Mouse (Mus musculus) B cell, adult (primary cell): ENCODE data around the gene Gm21992. TPM values are rescaled to one million over a fixed set of nuclear protein-coding genes. Genes with fewer than 3 reads are reported as not detected.

ENCODE experiments used
- total RNA-seq: library from RNA; stranded (reverse); gene quantifications from 4 replicates; pipeline ENCODE4 v1.2.4, GENCODE M21; 2023; ENCODE audit not compliant: inconsistent age

The Gm21992 gene
- 28.2 to 42.1 TPM (median 30.4 TPM) in 4 replicates for total RNA-seq

DNA sequence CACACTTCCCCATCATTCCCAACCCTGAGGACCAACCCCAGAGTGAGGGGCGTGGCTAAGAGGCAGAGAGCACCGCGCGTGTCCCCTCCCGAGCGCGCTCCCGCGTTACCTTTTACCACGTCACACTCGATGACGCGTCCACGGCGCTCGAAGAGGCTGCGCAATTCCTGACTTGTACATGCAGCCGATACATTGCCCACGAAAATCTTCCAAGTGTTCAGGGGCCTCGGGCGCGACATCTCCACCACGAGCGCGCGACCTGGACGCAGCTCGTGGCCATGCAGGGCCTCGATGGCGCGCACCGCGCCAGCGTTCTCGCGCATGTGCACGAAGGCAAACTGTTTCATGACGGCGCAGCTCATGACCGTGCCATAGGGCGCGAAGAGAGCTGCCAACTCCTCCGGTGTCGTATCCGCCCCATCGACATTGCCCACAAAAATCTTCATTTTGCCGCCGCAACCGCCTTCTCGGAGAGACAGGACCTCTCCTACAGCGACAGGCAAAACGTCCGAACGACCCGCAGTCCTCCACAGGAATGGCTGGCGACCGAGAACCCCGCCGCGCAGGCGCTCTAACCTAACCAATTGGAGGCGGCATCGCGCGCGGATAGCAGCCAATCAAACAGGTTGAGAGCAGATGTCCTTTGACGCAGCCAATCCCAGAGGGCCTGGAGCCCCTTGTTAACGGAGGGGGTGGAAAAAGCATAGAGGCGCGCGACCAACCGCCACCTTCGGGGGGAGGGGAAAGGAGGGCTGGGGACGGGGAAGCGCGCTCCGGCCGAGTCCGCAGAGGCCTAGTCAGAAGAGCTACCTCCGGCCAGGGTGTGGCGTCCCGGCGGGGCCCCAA is at the start of gene Gm21992, which contains the start of gene Rbm14:
TSS of gene Gm21992 (minus strand) at position 550 of the 846 bp plus-strand sequence.
TSS of gene Rbm14 (minus strand) at position 572 of the 846 bp plus-strand sequence.

DNA sequence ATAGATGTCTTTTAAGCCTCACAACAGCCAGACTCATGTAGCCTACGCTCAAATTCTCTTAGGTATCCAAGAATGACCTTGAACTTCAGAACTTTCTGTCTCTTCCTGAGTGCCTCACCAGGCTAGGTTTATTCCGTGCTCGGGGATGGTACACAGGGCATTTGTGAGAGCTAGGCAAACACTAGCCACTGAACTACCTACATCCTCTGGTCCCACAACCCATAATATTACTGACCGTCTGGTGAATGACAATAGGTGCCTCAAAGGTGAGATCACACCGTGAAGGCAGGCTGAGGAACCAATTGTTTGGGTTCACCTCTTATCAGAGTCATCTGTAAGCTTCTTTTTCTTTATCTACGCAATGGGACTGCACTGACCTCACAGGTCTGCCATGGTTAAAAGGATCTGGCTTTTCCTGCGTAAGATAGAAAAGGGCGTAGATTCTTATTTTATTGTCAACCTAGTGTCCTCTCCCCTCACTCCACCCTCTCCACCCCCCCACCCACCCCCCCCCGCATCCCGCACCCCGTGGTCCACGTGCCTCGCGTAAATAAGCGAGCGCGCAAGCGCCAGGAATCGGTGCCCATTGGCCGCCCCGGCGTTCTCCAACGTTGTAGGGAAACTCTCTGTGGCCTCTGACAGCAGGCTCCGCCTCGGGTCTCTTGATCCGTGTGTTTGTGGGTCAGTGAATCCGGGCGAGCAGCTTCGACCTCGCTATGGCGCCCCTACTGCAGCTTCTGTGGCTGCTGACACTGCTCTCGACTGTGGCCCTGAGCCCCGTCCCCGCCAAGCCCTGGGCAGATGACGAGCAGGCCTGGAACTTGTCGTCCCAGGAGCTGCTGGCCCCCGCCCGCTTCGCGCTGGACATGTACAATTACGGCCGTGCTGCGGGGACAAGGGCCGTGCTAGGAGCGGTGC is 43.4 kb upstream of the Gm21992 start, which contains the start of gene Ctsf:
TSS of gene Ctsf (plus strand) at position 579 of the 918 bp plus-strand sequence.

DNA sequence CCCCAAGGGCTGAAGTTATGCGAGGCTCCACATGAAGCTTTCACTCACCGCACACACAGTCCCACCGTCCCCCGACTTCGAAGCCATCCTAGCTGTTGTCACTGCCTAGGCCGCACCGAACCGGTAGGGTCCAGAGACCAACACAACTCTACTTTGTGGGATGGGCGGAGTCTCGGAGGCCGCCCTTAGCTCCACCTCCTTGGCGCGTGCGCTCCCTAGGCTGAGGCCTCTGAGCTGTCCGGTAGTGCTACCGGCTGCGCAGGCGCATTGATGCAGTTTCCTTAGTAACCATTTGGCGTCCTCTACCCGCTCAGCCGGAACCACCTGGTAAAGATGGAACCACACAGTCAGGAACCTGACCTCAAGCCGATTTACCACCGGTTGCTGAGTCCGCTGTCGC is 27.7 kb upstream of the Gm21992 start, which contains the start of the genes Ccs and Ccdc87:
TSS of gene Ccs (minus strand) at position 184 of the 400 bp plus-strand sequence.
TSS of gene Ccdc87 (plus strand) at position 218 of the 400 bp plus-strand sequence.

DNA sequence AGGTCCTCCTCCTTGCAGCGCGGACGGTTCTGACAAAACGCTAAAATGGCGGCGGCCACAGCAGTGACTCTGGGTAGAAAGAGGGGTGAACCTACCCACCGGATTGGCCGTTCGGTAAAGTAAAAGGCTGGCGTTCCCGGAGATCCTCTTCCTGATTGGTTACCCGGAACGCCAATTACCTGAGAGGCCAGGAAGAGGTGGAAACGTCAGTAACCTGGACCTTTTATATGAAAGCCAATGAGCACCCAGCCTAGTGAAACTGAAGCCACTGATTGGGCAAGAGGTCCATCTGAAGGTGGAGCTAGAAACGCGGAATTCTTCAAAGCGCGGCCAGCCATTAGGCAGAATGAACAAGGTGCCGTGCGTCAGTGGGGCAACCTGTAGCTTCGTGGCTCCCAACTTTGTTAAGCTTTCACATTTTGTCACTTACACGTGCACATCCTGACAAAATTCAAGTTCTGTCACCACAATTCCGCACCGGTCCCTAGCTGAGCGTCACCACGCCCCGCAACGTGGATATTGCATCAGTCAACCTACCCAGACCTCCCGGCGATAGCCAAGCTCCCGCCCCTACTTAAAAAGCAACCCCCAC is 17.5 kb downstream of the Gm21992 start, which contains the start of gene Rbm4:
TSS of gene Rbm4 (minus strand) at position 71 of the 592 bp plus-strand sequence.

DNA sequence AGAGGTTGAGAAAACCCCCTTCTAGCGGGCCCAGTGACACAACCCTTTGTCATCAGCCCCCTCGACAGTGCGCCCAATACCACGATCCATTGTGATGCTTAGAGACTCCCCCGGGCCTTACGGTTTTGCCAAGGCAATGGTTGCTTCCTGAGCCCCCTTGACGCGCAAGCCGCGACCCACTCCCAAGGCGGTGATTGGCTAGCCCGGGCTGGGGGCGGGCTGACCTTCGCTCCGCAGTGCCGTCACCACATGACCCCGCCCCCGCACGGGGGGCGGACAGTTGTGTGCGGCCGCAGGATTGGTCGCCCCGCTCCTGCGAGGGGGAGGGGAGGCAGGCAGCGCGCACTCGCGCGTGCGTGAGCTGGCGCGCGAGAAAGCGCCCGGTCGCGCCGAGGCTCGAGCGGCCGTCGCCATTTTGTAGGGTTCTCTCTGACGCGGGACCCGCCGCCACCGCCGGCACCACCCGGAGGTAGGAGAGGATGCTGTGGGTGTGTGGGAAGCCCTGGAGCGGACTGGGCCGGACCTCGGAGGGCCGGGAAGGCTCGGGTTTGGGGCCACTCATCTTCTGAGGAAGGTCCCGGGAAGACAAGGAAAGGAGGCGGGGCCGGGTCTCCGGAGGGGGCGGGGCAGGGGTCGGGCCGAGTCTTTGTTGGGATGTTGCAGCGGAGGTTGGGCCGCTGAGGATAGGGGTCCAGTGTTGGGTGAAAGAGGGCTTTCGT is 55.1 kb downstream of the Gm21992 start, which contains the start of gene Rbm4b:
TSS of gene Rbm4b (plus strand) at position 305 of the 719 bp plus-strand sequence.

DNA sequence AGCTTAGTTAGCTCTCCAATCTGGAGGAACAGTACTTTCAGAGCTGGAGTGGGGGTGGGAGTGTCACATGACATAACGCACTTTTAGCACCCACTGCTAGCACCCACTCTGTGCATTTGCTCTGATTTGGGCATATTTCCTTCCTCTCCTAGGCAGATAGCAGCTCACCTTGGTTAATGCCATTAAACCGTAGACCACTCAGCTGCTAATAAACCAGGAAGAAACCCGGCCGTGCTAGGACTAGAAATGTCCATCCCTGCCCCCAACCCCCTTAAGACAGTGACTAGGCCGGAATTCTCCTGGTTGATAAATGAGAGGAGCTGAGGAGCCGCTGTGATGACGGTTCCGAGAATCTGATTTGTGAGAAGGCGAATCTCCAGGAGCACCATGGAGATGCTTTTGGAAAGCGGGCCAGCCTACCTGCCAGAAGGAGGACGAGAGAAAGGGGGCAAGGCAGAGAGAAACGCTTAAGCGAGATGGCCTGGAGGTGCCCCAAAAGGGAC is 100.3 kb downstream of the Gm21992 start, which contains the start of gene Sptbn2:
TSS of gene Sptbn2 (plus strand) at position 70 of the 503 bp plus-strand sequence.

DNA sequence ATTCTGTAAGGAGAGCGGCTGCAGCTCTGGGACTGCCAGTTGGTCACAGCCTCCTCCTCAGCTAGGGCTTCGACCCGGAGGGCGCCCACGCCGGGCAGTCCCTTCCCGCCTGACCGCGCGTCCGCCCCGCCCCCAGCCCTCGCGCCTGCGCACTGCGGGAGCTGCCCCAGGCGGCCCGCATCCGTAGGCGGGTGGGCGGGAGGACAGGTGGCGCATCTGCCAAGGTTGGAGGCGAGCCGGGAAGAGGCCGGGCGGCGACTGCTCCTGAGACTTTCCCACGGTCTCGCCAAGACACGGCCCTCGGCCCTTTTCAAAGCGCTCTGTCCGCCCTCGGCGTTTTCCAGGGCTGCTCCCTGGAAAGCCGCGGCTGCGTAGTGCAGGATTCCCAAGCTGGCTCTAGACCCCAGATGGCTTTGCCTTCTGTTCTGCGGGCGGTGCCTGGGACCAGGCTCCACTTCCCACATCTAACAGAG is 113.2 kb downstream of the Gm21992 start, which contains the start of gene Gm960:
TSS of gene Gm960 (minus strand) at position 464 of the 473 bp plus-strand sequence.

Other genes starting within 250 kb of the Gm21992 start
- gene Lrfn4, start 195.9 kb downstream of the Gm21992 start, total RNA-seq: 0.16 to 0.33 TPM (median 0.29 TPM) in 4 replicates
- gene Rce1, start 186.0 kb downstream of the Gm21992 start, total RNA-seq: 53.6 to 54.6 TPM (median 54.2 TPM) in 4 replicates
- gene Gm960, start 112.9 kb downstream of the Gm21992 start, total RNA-seq: not detected in 4 replicates
- not detected in 4 replicates for gene Sptbn2, start 100.4 kb downstream of the Gm21992 start, total RNA-seq
- gene Rbm4b, start 55.1 kb downstream of the Gm21992 start, total RNA-seq: 22.8 to 27.2 TPM (median 23.0 TPM) in 4 replicates
- 66.4 to 76.6 TPM (median 70.6 TPM) in 4 replicates for gene Rbm4, start 17.7 kb downstream of the Gm21992 start, total RNA-seq
- gene Rbm14, start within 50 bp of the Gm21992 start, total RNA-seq: 68.5 to 90.5 TPM (median 73.1 TPM) in 4 replicates
- 22.2 to 26.6 TPM (median 24.0 TPM) in 4 replicates for gene Ccs, start 27.7 kb upstream of the Gm21992 start, total RNA-seq
- not detected in 4 replicates for gene Ccdc87, start 27.8 kb upstream of the Gm21992 start, total RNA-seq
- 0.63 to 1.5 TPM (median 1.4 TPM) in 3 of 4 replicates, not detected in the other for gene Ctsf, start 43.5 kb upstream of the Gm21992 start, total RNA-seq
- gene Actn3, start 66.3 kb upstream of the Gm21992 start, total RNA-seq: not detected in 4 replicates
- gene Zdhhc24, start 67.1 kb upstream of the Gm21992 start, total RNA-seq: 7.2 to 12.1 TPM (median 9.8 TPM) in 4 replicates
- 2.5 to 5.7 TPM (median 2.9 TPM) in 4 replicates for gene Bbs1, start 95.0 kb upstream of the Gm21992 start, total RNA-seq
- gene Dpp3, start 116.7 kb upstream of the Gm21992 start, total RNA-seq: 71.4 to 78.7 TPM (median 76.1 TPM) in 4 replicates
- gene Peli3, start 131.5 kb upstream of the Gm21992 start, total RNA-seq: 1.1 to 4.0 TPM (median 1.6 TPM) in 4 replicates
- gene Mrpl11, start 150.5 kb upstream of the Gm21992 start, total RNA-seq: 31.3 to 42.8 TPM (median 37.5 TPM) in 4 replicates
- 0.22 TPM in 1 of 4 replicates, not detected in the others for gene Npas4, start 178.7 kb upstream of the Gm21992 start, total RNA-seq
- 2.3 to 4.6 TPM (median 3.6 TPM) in 4 replicates for gene Slc29a2, start 212.2 kb upstream of the Gm21992 start, total RNA-seq
- 1.0 to 3.7 TPM (median 2.2 TPM) in 4 replicates for gene B4gat1, start 227.2 kb upstream of the Gm21992 start, total RNA-seq
- gene AC124502.3, start 227.3 kb upstream of the Gm21992 start, total RNA-seq: 2.1 to 4.3 TPM (median 3.1 TPM) in 4 replicates
- gene Brms1, start 229.7 kb upstream of the Gm21992 start, total RNA-seq: 59.2 to 67.2 TPM (median 63.0 TPM) in 4 replicates
- gene Rin1, start 238.9 kb upstream of the Gm21992 start, total RNA-seq: 1.8 to 3.9 TPM (median 3.1 TPM) in 4 replicates